Mouse (Mus musculus) megakaryocyte, embryonic 14.5 days (primary cell): ENCODE results near the gene H2-T3. TPM values are rescaled to one million over a fixed set of nuclear protein-coding genes. Genes with fewer than 3 reads are reported as not detected.
"Not testable (repeated sequence)": the region's sequence is repeated elsewhere in the genome, so short reads cannot be mapped to it uniquely, and the experiment has no call there.

ENCODE experiments used
- H3K27me3 ChIP-seq: replicated peaks from 2 replicates; pipeline ENCODE3; 2012; ENCODE audit warnings: inconsistent platforms
- H3K36me3 ChIP-seq: replicated peaks from 2 replicates; pipeline ENCODE3; 2012; ENCODE audit warnings: low read length, inconsistent platforms, mixed read lengths
- H3K4me1 ChIP-seq: 2 replicates; pipeline ENCODE4 v1.6.1; 2012; ENCODE audit warnings: inconsistent platforms
- H3K4me3 ChIP-seq: replicated peaks from 2 replicates; pipeline ENCODE3; 2012; ENCODE audit warnings: moderate library complexity, mild to moderate bottlenecking, inconsistent platforms
- H3K9me3 ChIP-seq: 2 replicates; pipeline ENCODE4 v1.6.1; 2012; ENCODE audit warnings: inconsistent platforms
- FLI1 ChIP-seq: IDR thresholded peaks from 2 replicates; pipeline ENCODE4 v1.6.1; 2012; ENCODE audit warnings: low read length, inconsistent platforms, mixed read lengths
- GATA1 ChIP-seq: IDR thresholded peaks from 3 replicates; pipeline ENCODE4 v1.6.1; 2012; ENCODE audit warnings: mixed read lengths, low read length, inconsistent platforms, borderline replicate concordance
- polyA plus RNA-seq: library from polyadenylated mRNA; stranded (reverse); fragments of >175 nt; gene quantifications from 2 replicates; pipeline ENCODE4 v1.2.3, GENCODE M21; 2012; ENCODE audit warnings: low replicate concordance; ENCODE audit not compliant: insufficient read depth

Gene H2-T3
- polyA plus RNA-seq, 1 experiment: not detected

GRCm38 (mm10) chr17:36161129-36162051, 28.7 kb downstream of the H2-T3 start:
- H3K4me1 ChIP-seq: no peaks in the 10 kb centered on the region
- H3K4me3 ChIP-seq: peak overlapping the region; percentile 80
- TF ChIP-seq GATA1 (no peak), FLI1 (no peak)
- peaks cover 23% of the 10 kb centered on the region for H3K27me3 ChIP-seq
- no peaks in the 10 kb centered on the region for H3K9me3 ChIP-seq
- H3K36me3 ChIP-seq: no peaks in the 10 kb centered on the region

- peaks cover 36% of the 10 kb centered on the region for H3K27me3 ChIP-seq
- H3K9me3 ChIP-seq, H3K36me3 ChIP-seq, H3K4me3 ChIP-seq, H3K4me1 ChIP-seq: not testable (repeated sequence)
These were observed 31.8 kb downstream of the H2-T3 start for GRCm38 (mm10) chr17:36158264-36158663.

DNA sequence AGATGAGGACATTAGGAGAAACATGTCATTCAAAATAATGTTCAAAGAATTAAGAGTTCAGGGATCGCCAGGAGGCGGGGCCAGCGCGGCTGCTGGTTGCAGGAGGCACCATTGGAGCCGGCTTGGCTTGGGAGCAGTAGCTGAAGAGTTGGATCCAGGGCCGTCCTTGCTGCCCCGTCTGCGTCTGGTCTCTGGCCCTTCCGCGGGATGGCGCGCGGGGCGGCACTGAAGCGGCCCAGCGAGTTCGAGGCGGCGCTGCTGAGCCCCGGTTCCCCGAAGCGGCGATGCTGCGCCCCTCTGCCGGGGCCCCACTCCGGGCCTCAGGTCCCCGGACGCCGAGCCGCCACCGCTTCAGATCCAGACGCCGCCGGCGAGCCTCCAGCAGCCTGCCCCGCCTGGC, 32.3 kb downstream of the H2-T3 start:
- peaks cover 36% of the 10 kb centered on the region for H3K27me3 ChIP-seq
- not testable (repeated sequence) for H3K4me3 ChIP-seq, H3K36me3 ChIP-seq, H3K9me3 ChIP-seq, H3K4me1 ChIP-seq

GRCm38 (mm10) chr17:36154271-36155149, 35.6 kb downstream of the H2-T3 start:
- Histone ChIP-seq H3K36me3 (no peaks in the 10 kb centered on the region), H3K9me3 (no peaks in the 10 kb centered on the region), H3K4me3 (peak overlapping the region; percentile 35), H3K4me1 (peaks cover 9% of the 10 kb centered on the region), H3K27me3 (peaks cover 27% of the 10 kb centered on the region)
- no peak for TF ChIP-seq GATA1
- TF ChIP-seq FLI1: no peak

DNA sequence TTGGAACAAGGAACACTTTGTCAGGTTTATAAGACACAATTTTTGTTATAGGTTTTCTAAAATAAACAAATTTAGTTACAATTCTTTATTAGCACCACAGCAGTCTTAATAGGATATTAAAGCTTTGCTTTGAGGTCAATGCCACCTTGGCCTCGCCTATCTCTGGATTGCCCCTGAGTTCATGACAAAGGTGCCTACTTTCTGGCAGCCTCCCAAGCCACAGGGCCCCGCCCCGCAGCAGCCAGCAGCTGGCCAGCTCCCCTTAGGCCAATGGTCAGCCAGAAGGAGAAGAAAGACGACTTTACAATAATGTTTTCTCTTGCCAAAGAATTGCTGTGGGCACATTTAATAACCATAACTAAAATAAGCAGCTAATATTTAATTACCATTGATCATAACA, 38.9 kb downstream of the H2-T3 start:
- peaks cover 27% of the 10 kb centered on the region for H3K27me3 ChIP-seq
- H3K4me3 ChIP-seq, H3K4me1 ChIP-seq, H3K9me3 ChIP-seq, H3K36me3 ChIP-seq: not testable (repeated sequence)

- H3K27me3 ChIP-seq: peaks cover 25% of the 10 kb centered on the region
These were observed 41.6 kb downstream of the H2-T3 start for GRCm38 (mm10) chr17:36148468-36148867.

DNA sequence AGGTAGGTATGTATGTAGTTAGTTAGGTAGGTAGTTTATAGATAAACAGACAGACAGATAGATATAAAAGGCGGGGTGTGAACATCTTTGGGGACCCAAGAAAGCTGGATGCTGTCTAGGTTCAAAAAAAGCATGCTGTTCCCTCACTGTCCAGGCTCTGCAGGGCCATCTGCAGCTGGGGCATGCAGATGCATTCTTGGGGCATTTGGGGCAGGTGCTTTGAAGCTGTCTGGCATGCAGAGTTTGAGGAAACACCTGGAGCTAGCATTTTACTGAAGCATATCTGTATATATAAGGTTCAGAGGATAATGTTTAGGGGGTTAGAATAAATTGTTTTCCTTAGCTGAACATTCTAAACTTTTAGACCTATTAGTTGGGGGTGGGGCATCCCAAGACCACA, 43.1 kb downstream of the H2-T3 start:
- H3K27me3 ChIP-seq: peaks cover 21% of the 10 kb centered on the region
- H3K4me3 ChIP-seq, H3K36me3 ChIP-seq, H3K4me1 ChIP-seq, H3K9me3 ChIP-seq: not testable (repeated sequence)

More at GRCm38 (mm10) chr17:36148468-36148867, 41.6 kb downstream of the H2-T3 start:
- not testable (repeated sequence) for H3K36me3 ChIP-seq, H3K9me3 ChIP-seq, H3K4me3 ChIP-seq, H3K4me1 ChIP-seq

- not testable (repeated sequence) for H3K9me3 ChIP-seq, H3K4me1 ChIP-seq, H3K36me3 ChIP-seq
- Histone ChIP-seq H3K4me3 (peak overlapping the region; percentile 88), H3K27me3 (peaks cover 21% of the 10 kb centered on the region)
These were observed 44.3 kb downstream of the H2-T3 start for GRCm38 (mm10) chr17:36145861-36146156.

DNA sequence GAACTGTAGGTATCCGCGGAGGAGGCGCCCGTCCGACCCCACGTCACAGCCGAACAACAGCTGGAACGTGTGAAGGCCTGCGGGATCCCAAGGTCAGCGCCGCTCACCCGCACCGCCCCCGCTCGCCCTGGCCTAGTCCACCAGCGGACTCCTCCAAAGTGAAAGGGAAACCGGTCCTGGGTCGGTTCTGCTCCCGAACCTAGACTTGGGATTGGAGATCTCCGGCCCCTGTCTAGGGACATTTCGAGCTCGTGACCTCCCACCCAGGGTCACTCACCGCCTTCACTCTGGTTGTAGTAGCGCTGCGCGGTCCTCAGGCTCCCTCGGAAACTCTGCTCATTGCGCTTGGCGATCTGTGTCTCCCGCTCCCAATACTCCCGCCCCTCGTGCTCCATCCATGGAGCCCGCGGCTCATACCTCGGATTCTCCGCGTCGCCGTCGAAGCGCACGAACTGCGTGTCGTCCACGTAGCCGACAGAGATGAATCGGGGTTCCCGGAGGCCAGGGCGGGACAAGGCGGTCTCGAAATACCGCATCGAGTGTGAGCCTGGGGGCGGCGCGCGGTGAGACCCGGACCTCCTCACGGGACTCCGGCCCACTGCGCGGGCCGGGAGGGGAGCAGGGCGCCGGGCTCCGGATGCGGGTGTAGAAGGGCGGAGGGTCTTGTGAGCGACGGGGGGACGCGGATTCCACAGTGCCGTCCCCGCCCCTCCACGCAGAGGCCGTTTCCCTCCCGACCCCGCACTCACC, 44.8 kb downstream of the H2-T3 start:
- H3K27me3 ChIP-seq: peaks cover 21% of the 10 kb centered on the region
- TF ChIP-seq FLI1 (no peak), GATA1 (no peak)
- no peaks in the 10 kb centered on the region for H3K36me3 ChIP-seq
- H3K9me3 ChIP-seq: no peaks in the 10 kb centered on the region
- H3K4me1 ChIP-seq: peaks cover 4% of the 10 kb centered on the region; the same call in 1 of the 2 replicates
- peak overlapping the region; percentile 88 for H3K4me3 ChIP-seq

DNA sequence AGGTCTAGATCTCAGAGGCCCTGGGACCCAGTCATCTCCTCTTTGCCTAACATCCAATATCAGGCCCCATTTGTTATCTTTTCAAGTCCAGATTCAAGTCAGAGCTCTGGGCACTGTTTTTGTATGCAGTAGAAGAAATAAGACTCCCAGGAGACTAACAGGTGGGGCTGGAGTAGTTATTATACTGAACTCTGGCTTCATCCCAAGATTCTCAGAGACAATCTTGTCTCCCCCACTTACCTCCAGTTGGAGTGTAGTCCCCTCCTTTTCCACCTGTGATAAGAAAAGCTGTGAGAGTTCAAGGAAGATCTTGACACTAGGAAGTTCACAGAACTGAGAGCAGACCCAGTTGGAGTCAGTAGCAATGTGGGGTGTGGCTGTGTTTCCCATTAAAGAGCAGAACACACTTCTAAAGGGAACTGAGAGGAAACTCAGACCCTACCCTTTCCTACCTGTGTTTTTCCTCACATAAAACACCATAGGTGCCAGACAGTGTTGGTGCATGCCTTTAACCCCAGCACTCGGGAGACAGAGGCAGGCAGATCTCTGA, 53.7 kb downstream of the H2-T3 start:
- H3K4me3 ChIP-seq, H3K4me1 ChIP-seq, H3K36me3 ChIP-seq, H3K9me3 ChIP-seq: not testable (repeated sequence)
- peaks cover 21% of the 10 kb centered on the region for H3K27me3 ChIP-seq

Other genes with a start within 250 kb of the H2-T3 start
- gene Abcf1, start 220.5 kb downstream of the H2-T3 start, polyA plus RNA-seq: 86.0 and 161 TPM in 2 replicates
- 63.9 and 75.7 TPM in 2 replicates for gene Gnl1, start 210.4 kb downstream of the H2-T3 start, polyA plus RNA-seq
- 11.4 and 13.7 TPM in 2 replicates for gene Prr3, start 210.1 kb downstream of the H2-T3 start, polyA plus RNA-seq
- 3.9 TPM in 1 of 2 replicates, not detected in the other for gene H2-T24, start 169.7 kb downstream of the H2-T3 start, polyA plus RNA-seq
- 13.8 and 44.0 TPM in 2 replicates for gene H2-T23, start 157.4 kb downstream of the H2-T3 start, polyA plus RNA-seq
- 6.2 TPM in 1 of 2 replicates, not detected in the other for gene H2-T22, start 147.5 kb downstream of the H2-T3 start, polyA plus RNA-seq
- 0.25 TPM in 1 of 2 replicates, not detected in the other for gene Gm6034, start 147.3 kb downstream of the H2-T3 start, polyA plus RNA-seq
- gene Gm11127, start 131.9 kb downstream of the H2-T3 start, polyA plus RNA-seq: 20.5 TPM in 1 of 2 replicates, not detected in the other
- 0.29 TPM in 1 of 2 replicates, not detected in the other for gene Gm19684, start 68.6 kb downstream of the H2-T3 start, polyA plus RNA-seq
- gene Gm7030, start 60.9 kb downstream of the H2-T3 start, polyA plus RNA-seq: 0.46 TPM in 1 of 2 replicates, not detected in the other
- not detected in 2 replicates for gene Gm8909, start 21.8 kb downstream of the H2-T3 start, polyA plus RNA-seq
- gene Rpp21, start 67.8 kb upstream of the H2-T3 start, polyA plus RNA-seq: 81.8 and 103 TPM in 2 replicates
- 2.5 TPM in 2 replicates for gene Trim39, start 82.0 kb upstream of the H2-T3 start, polyA plus RNA-seq
- not detected in 2 replicates for gene H2-M10.2, start 96.2 kb upstream of the H2-T3 start, polyA plus RNA-seq
- not detected in 2 replicates for gene H2-M10.1, start 135.9 kb upstream of the H2-T3 start, polyA plus RNA-seq
- gene H2-M10.3, start 178.1 kb upstream of the H2-T3 start, polyA plus RNA-seq: not detected in 2 replicates